Mouse (Mus musculus) ES-Bruce4 (cell line): ENCODE measurements around the gene Sfxn3. TPM values are rescaled to one million over a fixed set of nuclear protein-coding genes. Genes with fewer than 3 reads are reported as not detected.

Source experiments
- H3K27ac ChIP-seq: 2 replicates; pipeline ENCODE4 v1.5.1; 2012; ENCODE audit warnings: low read length, inconsistent platforms; ENCODE audit not compliant: insufficient read depth
- H3K27me3 ChIP-seq: 2 replicates; pipeline ENCODE4 v1.6.1; 2012; ENCODE audit warnings: mild to moderate bottlenecking, low read length, inconsistent platforms; ENCODE audit not compliant: control insufficient read depth, poor library complexity, insufficient read depth, severe bottlenecking
- H3K36me3 ChIP-seq: 2 replicates; pipeline ENCODE4 v1.6.1; 2012; ENCODE audit warnings: inconsistent platforms, mild to moderate bottlenecking, low read length, moderate library complexity; ENCODE audit not compliant: control insufficient read depth, poor library complexity, insufficient read depth, severe bottlenecking
- H3K4me1 ChIP-seq: one replicate; pipeline ENCODE4 v1.8.1; 2011; ENCODE audit warnings: low read length; ENCODE audit not compliant: control insufficient read depth, insufficient read depth
- H3K4me3 ChIP-seq: 2 replicates; pipeline ENCODE4 v1.5.1; 2011; ENCODE audit warnings: low read depth, mild to moderate bottlenecking, low read length
- H3K9ac ChIP-seq: 2 replicates; pipeline ENCODE4 v1.6.1; 2012; ENCODE audit warnings: low read depth, mild to moderate bottlenecking, inconsistent platforms; ENCODE audit not compliant: poor library complexity, severe bottlenecking
- H3K9me3 ChIP-seq: replicated peaks from 2 replicates; pipeline ENCODE4 v1.6.1; 2012; ENCODE audit warnings: mild to moderate bottlenecking, low read length, inconsistent platforms; ENCODE audit not compliant: control insufficient read depth, poor library complexity, insufficient read depth, severe bottlenecking
- CTCF ChIP-seq: IDR thresholded peaks from one replicate; pipeline ENCODE4 v1.8.1; 2011; ENCODE audit warnings: low read depth, low read length
- EP300 ChIP-seq: IDR thresholded peaks from 2 replicates; pipeline ENCODE4 v1.6.1; 2011; ENCODE audit warnings: low read depth, low read length; ENCODE audit not compliant: insufficient read depth
- POLR2A ChIP-seq: IDR thresholded peaks from one replicate; pipeline ENCODE4 v1.8.1; 2011; ENCODE audit warnings: low read length; ENCODE audit not compliant: insufficient read depth
- polyA plus RNA-seq: library from polyadenylated mRNA; stranded (reverse); fragments of >200 nt; gene quantifications from 2 replicates; pipeline ENCODE4 v1.2.4, GENCODE M21; 2011; ENCODE audit warnings: low read depth; ENCODE audit not compliant: missing spikeins, insufficient read depth, insufficient read length

Gene Sfxn3
- polyA plus RNA-seq = 13.4 and 15.6 TPM in 2 replicates

DNA sequence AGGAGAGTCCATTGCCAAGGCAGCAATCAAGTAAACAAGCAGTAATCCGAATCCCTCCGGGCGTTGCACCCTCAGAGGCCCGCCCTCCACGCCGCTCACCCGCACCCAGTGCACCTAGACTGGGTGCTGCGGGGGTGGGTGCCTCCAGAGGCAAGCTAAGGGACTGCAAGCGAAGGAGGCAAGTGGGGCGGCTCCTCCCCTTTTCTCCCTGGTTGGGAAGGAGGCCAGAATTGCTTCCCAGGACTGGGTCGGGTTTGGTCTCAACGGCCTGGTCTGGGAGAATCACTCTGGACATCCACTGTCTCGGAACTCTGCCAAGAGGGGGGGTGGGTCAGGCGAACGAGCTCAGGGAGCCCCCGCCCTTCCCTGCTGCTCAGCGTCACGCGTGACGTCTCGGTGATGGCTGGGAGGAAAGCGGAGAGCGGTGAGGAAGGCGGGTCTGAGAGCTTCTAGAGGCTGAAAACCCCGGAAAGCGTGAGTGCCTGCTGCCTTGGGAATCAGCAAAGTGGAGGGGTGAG is at the start of gene Sfxn3:
TSS of gene Sfxn3 (plus strand) at position 87 of the 518 bp plus-strand sequence.
- Histone ChIP-seq H3K27ac (no peak within 1 kb of the TSS), H3K27me3 (no peaks in the 10 kb centered on the region), H3K4me1 (peaks cover 2% of the 10 kb centered on the region), H3K4me3 (peak within 1 kb of the TSS; percentile 61), H3K9ac (no peak within 1 kb of the TSS; the same call in 1 of the 2 replicates), H3K9me3 (no peaks in the 10 kb centered on the region), H3K36me3 (no peaks in the 10 kb centered on the region)
- peak; percentile 34 for TF ChIP-seq CTCF
- no peak for TF ChIP-seq POLR2A

DNA sequence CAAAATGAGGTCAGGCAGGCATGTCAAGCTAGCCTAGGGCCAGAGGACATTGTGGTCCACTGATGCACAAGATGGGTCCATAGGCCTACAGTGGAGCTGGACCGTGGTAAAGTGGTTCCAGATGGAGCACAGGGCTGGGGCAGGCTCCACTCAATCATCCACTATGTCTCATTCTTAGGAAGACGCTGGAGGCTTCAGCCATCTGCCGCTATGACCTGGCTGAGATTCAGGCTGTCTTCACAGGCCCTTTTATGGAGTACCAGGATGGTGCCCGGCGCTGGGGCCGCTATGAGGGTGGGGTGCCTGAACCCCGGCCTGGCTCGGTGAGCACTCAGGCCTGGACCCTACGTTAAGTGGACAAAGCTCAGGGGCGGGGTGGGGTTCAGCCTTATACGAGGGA is 49.5 kb upstream of the Sfxn3 start:
- Histone ChIP-seq H3K36me3 (no peaks in the 10 kb centered on the region), H3K9ac (no peak overlapping the region), H3K27ac (no peak overlapping the region), H3K4me3 (no peak overlapping the region), H3K4me1 (no peaks in the 10 kb centered on the region), H3K9me3 (no peaks in the 10 kb centered on the region), H3K27me3 (no peaks in the 10 kb centered on the region)
- TF ChIP-seq CTCF (no peak), EP300 (no peak), POLR2A (no peak)

DNA sequence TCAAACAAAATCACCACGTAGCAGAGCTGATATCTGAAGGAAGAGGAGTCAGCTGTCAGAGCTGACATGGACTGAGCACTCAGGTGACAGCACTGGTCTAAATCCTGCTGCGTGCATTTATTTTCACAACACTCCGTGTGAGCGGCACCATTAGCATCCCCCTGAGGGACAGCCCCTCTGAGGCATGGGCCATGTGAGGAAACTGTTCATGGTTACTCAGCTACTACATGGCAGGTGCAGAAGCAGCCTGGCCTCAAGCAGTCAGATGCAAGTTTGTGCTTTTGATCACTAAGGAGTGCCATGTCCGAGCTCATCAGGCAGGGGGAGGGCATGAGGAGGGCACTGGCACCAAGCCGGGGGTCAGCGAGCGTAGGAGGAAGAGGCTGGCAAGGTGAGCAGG is 47.7 kb upstream of the Sfxn3 start:
- Histone ChIP-seq H3K9ac (no peak overlapping the region), H3K27ac (no peak overlapping the region), H3K4me3 (no peak overlapping the region), H3K36me3 (no peaks in the 10 kb centered on the region; the same call in 1 of the 2 replicates), H3K9me3 (no peaks in the 10 kb centered on the region), H3K4me1 (peaks cover under 1% of the 10 kb centered on the region), H3K27me3 (no peaks in the 10 kb centered on the region)
- TF ChIP-seq CTCF (no peak), POLR2A (no peak), EP300 (no peak)

DNA sequence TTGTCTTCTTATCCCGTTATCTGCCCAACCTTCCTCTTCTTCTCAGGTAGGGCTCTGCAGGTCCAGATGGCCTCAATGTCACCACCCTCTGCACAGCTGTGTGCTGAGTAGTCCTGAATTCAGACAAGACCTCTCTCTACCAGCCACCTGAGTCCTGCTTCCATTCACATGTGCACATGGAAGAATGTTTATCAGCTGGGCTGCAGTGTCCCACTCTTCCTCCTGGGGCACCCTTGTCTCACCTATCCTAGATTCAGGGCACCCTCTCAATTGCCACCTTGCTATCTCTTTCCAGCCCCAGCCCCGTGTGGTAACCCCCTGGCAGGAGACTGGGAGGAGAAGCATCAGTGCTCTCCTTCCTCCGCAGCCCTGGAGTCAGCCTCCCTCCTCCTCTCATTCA is 45.0 kb upstream of the Sfxn3 start:
- Histone ChIP-seq H3K9me3 (no peaks in the 10 kb centered on the region), H3K4me3 (no peak overlapping the region), H3K4me1 (peaks cover 1% of the 10 kb centered on the region), H3K9ac (no peak overlapping the region), H3K27ac (no peak overlapping the region), H3K36me3 (peaks cover 3% of the 10 kb centered on the region; the same call in 1 of the 2 replicates), H3K27me3 (no peaks in the 10 kb centered on the region)
- no peak for TF ChIP-seq EP300
- no peak for TF ChIP-seq POLR2A
- TF ChIP-seq CTCF = no peak

DNA sequence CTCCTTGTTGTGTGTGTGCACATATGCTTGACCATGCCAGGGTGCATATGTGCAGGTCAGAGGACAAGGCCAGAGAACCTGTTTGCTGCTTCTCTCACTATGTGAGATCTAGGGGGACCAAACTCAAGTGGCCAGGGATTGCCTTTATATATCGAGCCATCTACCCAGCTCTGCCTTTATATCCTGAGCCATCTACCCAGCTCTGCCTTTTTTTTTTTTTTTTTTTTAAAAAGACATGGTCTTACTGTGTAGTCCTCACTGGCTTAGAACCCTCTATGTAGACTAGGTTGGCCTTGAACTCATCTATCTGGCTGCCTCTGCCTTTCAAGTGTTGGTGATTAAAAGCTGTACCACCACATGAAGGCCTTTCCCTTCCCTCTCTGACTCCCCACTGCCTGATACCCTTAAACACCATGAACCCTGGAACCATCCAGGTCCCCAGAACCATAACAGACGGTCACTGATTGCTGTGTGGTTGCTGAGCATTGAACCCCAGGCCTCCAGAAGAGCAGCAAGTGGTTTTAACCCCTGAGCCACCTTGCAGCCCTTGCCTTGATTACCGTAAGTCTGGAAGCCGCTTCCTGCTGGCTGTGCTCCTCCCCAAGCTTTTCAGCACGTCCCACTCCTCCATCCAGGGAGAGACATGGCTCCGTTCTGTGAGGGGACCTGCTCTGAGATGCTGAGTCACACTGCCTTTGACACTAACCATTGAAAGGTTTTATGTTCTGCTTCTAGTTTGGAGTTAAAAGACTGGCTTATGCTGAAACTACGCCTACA is 43.4 kb upstream of the Sfxn3 start:
- no peak overlapping the region for H3K27ac ChIP-seq
- peaks cover 5% of the 10 kb centered on the region for H3K4me1 ChIP-seq
- H3K27me3 ChIP-seq = no peaks in the 10 kb centered on the region
- H3K9me3 ChIP-seq = no peaks in the 10 kb centered on the region
- no peak overlapping the region for H3K9ac ChIP-seq
- peaks cover 11% of the 10 kb centered on the region for H3K36me3 ChIP-seq
- H3K4me3 ChIP-seq = no peak overlapping the region
- no peak for TF ChIP-seq POLR2A
- no peak for TF ChIP-seq CTCF
- TF ChIP-seq EP300 = no peak

DNA sequence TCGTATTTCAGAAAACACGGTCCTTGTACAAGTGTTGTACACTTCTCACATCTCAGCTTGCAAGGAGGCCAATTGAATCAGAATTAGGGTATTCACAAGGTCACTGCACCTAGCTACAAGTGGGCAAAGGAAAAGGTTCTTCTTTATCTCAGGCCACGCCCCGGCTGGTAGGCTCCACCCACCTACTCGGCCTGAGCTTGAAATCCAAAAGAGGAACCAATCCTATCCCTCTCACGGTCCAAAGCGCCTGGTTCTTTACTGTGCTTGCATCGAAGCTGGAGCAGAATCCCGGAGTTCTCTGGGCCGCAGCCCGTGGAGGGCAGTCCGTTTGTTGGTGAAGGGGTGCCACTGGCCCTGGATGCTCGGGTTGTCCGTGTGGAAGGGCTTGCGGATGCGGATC is 41.9 kb upstream of the Sfxn3 start, which contains the start of gene Twnk:
TSS of gene Twnk (plus strand) at position 220 of the 400 bp plus-strand sequence.
- Histone ChIP-seq H3K4me1 (peaks cover 5% of the 10 kb centered on the region), H3K36me3 (peaks cover 23% of the 10 kb centered on the region), H3K27ac (peak within 1 kb of the TSS; percentile 30), H3K27me3 (no peaks in the 10 kb centered on the region), H3K9ac (peak within 1 kb of the TSS; percentile 74), H3K4me3 (peak within 1 kb of the TSS; percentile 95), H3K9me3 (no peaks in the 10 kb centered on the region)
- no peak for TF ChIP-seq EP300
- TF ChIP-seq POLR2A = no peak
- TF ChIP-seq CTCF = no peak
